Mouse (Mus musculus): ENCODE results near the gene Tubb3. TPM values are rescaled to one million over a fixed set of nuclear protein-coding genes. Genes with fewer than 3 reads are reported as not detected.

The Tubb3 gene
- polyA plus RNA-seq, 1 experiment from 2014 or later = 1,817 TPM

Other genes starting within 250 kb of the Tubb3 start
- gene Dpep1, start 225.2 kb upstream of the Tubb3 start, polyA plus RNA-seq (2015; fragmentation: Nextera tagmentation; extraction: Ambion mirVana) = 0.35 TPM in 1 of 2 replicates, not detected in the other
- 202 and 209 TPM in 2 replicates for gene Chmp1a, start 198.7 kb upstream of the Tubb3 start, polyA plus RNA-seq (2015; fragmentation: Nextera tagmentation; extraction: Ambion mirVana)
- 7.8 and 8.4 TPM in 2 replicates for gene Spata33, start 198.6 kb upstream of the Tubb3 start, polyA plus RNA-seq (2015; fragmentation: Nextera tagmentation; extraction: Ambion mirVana)
- gene Cdk10, start 186.6 kb upstream of the Tubb3 start, polyA plus RNA-seq (2015; fragmentation: Nextera tagmentation; extraction: Ambion mirVana) = 44.0 and 46.9 TPM in 2 replicates
- 4.1 and 4.4 TPM in 2 replicates for gene Spata2l, start 175.2 kb upstream of the Tubb3 start, polyA plus RNA-seq (2015; fragmentation: Nextera tagmentation; extraction: Ambion mirVana)
- 24.3 and 26.0 TPM in 2 replicates for gene Zfp276, start 157.2 kb upstream of the Tubb3 start, polyA plus RNA-seq (2015; fragmentation: Nextera tagmentation; extraction: Ambion mirVana)
- 51.1 and 52.9 TPM in 2 replicates for gene Vps9d1, start 157.1 kb upstream of the Tubb3 start, polyA plus RNA-seq (2015; fragmentation: Nextera tagmentation; extraction: Ambion mirVana)
- gene Fanca, start 92.8 kb upstream of the Tubb3 start, polyA plus RNA-seq (2015; fragmentation: Nextera tagmentation; extraction: Ambion mirVana) = 7.8 and 11.1 TPM in 2 replicates
- gene Spire2, start 78.7 kb upstream of the Tubb3 start, polyA plus RNA-seq (2015; fragmentation: Nextera tagmentation; extraction: Ambion mirVana) = 39.1 and 39.6 TPM in 2 replicates
- 273 and 284 TPM in 2 replicates for gene Tcf25, start 37.7 kb upstream of the Tubb3 start, polyA plus RNA-seq (2015; fragmentation: Nextera tagmentation; extraction: Ambion mirVana)
- gene Mc1r, start 4.3 kb upstream of the Tubb3 start, polyA plus RNA-seq (2015; fragmentation: Nextera tagmentation; extraction: Ambion mirVana) = 0.17 TPM in 2 replicates
- 42.2 and 44.3 TPM in 2 replicates for gene Def8, start 12.1 kb downstream of the Tubb3 start, polyA plus RNA-seq (2015; fragmentation: Nextera tagmentation; extraction: Ambion mirVana)
- gene Afg3l1, start 66.5 kb downstream of the Tubb3 start, polyA plus RNA-seq (2015; fragmentation: Nextera tagmentation; extraction: Ambion mirVana) = 57.8 and 62.4 TPM in 2 replicates
- 85.6 and 93.6 TPM in 2 replicates for gene Dbndd1, start 104.0 kb downstream of the Tubb3 start, polyA plus RNA-seq (2015; fragmentation: Nextera tagmentation; extraction: Ambion mirVana)
- 42.5 and 44.8 TPM in 2 replicates for gene Gas8, start 107.4 kb downstream of the Tubb3 start, polyA plus RNA-seq (2015; fragmentation: Nextera tagmentation; extraction: Ambion mirVana)
- gene Rhou, start 242.5 kb downstream of the Tubb3 start, polyA plus RNA-seq (2015; fragmentation: Nextera tagmentation; extraction: Ambion mirVana) = 11.3 and 12.2 TPM in 2 replicates